Mouse (Mus musculus): ENCODE measurements around the gene Lrrc23.

DNA sequence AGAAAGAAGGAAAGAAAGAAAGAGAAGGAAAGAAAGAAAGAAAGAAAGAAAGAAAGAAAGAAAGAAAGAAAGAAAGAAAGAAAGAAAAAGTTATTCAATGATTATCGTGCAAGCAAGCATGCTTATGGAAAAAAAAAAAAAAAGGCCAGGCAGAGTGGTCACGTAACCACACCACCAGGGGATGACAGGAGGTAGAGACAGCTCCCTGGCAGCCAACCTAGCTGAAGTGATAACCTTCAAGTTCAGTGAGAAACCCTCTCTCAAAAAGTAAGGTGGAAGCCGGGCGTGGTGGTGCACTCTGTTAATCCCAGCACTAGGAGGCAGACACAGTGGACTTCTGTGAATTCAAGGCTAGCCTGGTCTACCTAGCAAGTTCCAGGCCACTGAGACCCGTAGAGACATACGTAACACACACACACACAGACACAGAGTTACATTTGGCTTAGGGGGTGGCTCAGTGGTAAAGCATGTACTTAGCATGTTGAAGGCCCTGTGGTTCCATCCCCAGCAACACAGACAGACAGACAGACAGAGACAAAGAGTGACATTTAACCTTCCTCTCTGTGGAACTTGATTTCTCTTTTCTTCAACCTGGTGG is 56.6 kb downstream of the Lrrc23 start:
- TF ChIP-seq POLR2A (IDR thresholded peaks at IDR 0.05; ENCODE audit: insufficient read length, low read depth) (no peak), USF1 (IDR thresholded peaks at IDR 0.05; ENCODE audit: low read depth) (no peak), CEBPB (IDR thresholded peaks at IDR 0.05; ENCODE audit: insufficient read depth, poor library complexity, severe bottlenecking) (no peak), E2F4 (IDR thresholded peaks at IDR 0.05; ENCODE audit: insufficient read depth) (no peak), POLR2AphosphoS2 (IDR thresholded peaks at IDR 0.05; ENCODE audit: insufficient read length, low read depth) (no peak), MAX (IDR thresholded peaks at IDR 0.05; ENCODE audit: low read depth) (no peak), TCF12 (IDR thresholded peaks at IDR 0.05; ENCODE audit: insufficient read depth, poor library complexity, severe bottlenecking) (no peak)

All from myocyte (in vitro differentiated cells).